Mouse (Mus musculus) brain, embryonic 18.5 days (tissue): ENCODE measurements around the gene Dimt1.
A peak's percentile ranks its signal among the peaks of the same experiment; 100 is the strongest.
"Not testable (repeated sequence)": the region's sequence is repeated elsewhere in the genome, so short reads cannot be mapped to it uniquely, and the experiment has no call there.

Source experiments
- DNase-seq: peaks from one replicate; pipeline ENCODE4 v3.0.0-alpha.2; 2012; ENCODE audit warnings: low read depth, low spot score

Gene Dimt1

DNA sequence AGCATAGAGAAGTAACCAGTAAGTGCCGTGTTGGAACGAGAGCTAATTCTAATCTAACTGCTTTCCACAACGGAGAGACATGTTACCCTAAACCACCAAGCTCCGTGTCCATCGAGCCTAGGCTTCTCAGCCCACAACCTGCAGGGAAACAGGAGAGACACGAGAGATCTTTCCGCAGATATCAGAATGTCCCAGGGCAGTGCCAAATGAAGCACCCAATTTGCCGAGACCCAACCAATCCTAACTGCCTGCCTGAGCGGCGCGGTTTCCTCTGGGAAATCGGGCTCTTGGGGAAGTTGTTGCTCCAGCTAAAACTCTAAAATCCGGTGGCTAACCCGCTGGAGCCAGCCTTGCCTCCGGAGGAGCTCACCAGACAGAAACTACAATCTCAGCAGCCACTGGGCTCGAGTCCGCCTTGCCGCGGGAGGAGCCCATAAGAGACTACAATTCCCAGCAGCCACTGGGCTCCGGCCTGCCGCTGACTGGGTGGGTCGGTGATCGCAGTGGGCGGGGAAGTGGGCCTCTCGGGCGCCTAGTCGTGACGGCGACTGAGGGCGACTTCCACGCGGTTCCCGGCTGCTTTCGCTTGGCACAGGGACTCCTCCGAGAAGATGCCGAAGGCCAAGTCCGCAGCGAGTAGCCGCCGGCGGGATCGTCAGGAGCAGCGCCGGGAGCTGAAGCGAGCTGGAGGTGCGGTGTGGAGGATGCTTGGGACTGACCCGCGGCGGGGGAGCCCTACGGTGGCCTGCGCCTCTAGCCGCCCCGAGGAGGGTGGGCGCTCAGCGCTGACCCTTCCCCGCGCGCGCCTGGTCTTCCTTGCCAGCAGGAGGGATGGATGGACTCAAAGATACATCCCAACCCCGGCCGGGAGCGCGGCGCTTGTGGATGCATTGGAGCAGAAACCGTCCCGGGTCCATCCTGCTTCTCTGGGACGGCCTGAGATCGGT lies at the start of gene Dimt1:
Gene Dimt1 (plus strand): TSS at position 534 of the 947 bp plus-strand sequence.
- DNase-seq: peak; percentile 87

DNA sequence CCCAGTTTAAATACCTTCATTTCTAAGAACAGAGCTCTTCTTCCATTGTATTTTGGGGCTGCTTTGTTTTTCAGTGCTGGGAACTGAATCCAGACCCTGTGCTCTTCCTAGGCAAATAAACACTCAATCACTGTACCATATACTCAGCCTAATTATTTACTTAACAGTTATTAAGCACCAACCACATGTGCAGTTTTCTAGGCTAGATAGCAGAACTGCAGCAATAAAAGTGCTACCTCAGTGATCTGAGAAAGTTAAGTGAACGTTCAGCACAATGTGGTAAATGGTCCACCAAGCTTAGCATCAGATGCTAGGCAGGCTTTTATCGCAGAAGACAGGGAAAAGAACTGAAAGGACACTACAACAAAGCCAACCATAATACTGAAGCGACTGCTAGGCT lies 42.3 kb upstream of the Dimt1 start:
- no peak for DNase-seq

DNA sequence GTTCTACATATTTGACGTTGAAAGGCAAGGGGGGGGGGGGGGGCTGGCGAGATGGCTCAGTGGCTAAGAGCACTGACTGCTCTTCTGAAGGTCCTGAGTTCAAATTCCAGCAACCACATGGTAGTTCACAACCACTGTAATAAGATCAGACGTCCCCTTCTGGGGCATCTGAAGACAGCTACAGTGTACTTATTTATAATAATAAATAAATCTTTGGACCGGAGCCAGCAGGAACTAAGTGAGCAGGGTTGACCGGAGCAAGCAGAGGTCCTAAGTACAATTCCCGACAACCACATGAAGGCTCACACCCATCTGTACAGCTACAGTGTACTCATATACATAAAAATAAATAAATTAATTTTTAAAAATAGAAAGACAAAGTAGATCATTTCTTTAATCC lies 41.8 kb upstream of the Dimt1 start:
- not testable (repeated sequence) for DNase-seq

DNA sequence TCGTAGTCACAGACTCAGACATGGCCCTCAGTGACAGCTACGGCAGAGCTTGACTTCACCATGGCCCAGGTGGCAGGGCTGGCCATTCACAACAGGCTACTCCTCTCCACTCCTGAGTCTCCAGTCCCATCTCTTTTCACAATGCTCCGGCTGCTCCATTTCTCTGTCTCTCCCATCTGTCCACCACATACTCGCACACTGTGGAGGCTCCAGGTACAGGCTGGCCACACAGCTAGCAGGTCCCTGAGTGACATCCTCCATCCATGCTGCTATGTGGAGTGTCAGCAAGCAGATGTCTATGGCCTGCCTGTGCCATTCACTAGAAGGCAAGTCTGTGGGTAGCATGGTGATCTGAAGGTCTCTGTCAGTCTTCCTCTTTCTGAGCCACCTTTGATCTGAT lies 39.7 kb upstream of the Dimt1 start:
- no peak for DNase-seq

DNA sequence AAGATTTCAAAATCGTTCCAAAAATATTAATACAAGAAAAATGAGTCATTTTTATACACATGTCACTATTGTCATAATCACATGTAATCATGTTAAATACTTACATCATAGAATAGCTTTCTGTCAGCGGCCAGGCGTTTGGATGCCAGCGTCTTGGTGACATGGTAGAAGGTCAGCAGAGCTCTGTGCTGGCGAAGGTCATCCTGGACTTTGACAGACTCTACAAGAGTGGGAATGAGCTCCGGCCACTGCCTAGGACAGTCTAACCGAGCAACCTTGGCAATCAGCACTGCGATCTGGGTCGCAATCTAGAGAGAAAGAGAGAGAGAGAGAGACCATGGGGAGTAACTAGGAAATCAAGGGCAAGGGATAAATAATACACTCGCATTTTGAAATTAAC lies 36.8 kb upstream of the Dimt1 start:
- DNase-seq: no peak

DNA sequence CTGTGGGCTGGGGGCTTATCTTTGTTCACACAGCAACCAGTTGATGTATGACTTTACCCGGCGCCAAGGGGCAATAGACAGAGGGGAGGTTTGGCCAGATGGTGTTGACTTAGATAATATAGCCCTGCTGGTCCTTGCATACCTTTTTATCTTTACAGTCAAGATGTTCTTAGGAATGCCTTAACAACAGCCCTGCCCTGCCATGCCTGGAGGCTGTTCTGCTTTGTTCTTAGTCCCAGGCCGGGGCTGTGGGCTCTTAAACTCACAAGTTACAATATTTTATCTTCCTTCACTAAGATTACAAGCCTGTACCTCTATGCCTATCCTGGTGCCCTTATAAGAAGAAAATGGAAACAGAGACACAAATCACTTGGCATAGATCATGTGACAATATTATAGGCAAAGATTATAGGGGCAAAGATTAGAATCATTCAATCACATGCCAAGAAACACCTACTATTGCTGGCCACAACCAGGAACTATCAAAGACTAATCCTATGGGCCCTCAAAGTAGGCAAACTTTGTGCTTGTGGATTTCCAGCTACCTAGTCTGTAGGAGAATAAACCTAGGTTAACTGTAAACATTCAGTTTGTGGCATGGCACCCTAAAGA lies 33.7 kb upstream of the Dimt1 start:
- no peak for DNase-seq

DNA sequence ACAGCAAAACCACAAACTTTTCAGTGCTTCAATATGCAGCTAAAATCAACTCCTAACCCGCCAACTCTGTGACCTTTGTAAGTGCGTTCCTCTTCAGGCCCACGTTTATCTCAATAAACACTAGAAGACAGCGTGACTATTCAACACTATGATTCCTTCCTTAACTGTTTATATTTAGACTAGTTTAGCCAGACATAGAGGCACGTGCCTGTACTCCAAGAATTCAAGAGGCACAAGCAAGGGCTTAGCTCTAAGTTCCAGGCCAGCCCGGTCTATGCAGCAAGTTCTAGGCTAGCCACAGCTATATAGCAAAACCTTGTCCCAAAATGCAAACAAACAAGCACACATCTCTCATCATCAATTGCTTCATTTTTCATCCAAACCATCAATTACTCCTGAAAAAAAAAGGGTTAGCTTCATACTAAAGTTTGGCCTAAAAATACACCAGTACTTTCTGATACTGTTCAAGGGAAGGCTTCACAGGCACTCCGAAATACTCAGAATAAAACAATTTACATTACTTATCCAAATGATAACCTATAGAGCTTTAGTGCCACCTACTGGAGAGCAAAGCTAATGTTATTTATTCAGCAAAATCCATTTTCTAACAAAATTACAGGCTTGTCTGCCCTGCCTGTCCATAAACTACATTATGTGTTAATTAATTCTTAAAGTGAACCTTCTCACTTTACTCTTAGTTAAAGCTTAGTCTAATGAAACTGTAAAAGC lies 28.4 kb upstream of the Dimt1 start:
- peak; percentile 60 for DNase-seq

DNA sequence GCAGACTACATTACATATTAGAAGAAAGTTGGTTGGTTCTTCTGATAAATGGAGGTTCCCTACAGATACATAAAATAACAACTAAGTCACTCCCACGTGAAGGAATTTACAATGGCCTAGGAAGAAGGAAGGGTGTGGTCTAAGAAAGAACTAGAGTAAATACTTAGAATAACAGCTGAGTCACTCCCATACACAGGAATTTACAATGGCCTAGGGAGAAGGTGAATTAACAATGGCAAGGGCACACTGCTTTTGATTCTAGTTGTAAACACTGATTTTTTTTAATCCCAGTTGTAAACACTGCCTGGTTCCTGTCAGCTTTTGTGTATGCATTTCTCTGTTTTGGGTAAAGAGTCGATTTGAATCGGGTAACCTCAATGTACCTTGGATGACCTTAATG lies 21.0 kb upstream of the Dimt1 start:
- not testable (repeated sequence) for DNase-seq

DNA sequence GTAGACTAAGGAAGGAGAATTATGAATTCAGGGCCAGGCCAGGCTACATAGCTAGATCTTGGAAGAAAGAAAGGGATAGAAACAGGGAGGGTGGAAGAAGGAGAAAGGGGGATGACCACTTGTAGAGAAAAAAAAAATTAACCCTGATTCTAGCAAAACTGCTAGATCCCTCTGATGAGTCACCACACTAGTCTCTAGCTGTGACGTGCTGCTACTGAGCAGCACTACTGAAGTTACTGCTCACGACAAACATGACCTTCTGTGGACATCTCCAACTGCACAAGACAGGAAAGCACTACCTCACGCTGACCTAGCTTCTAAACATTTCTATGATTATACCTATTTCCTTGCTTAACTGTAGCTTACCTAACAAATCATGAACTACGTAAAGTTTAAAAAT lies 18.6 kb upstream of the Dimt1 start:
- DNase-seq: no peak

DNA sequence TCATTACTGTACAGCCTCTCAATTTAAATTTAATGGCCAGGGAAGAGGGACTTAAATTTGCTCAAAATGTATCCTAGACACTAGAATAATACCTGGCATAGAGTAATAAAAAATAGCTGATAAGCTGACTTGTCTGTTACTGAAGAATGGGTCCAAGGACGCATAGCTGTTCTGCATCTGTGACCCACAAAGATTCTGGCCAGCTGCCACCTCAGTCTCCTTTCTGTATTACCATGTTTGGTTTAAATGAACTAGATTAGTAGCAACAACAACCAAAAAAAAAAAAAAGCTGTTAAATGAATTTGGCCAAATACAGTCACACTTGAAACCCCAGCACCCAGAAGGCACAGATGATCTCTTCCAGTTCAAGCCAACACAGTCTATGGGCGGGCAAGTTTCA lies 17.7 kb upstream of the Dimt1 start:
- DNase-seq: no peak

DNA sequence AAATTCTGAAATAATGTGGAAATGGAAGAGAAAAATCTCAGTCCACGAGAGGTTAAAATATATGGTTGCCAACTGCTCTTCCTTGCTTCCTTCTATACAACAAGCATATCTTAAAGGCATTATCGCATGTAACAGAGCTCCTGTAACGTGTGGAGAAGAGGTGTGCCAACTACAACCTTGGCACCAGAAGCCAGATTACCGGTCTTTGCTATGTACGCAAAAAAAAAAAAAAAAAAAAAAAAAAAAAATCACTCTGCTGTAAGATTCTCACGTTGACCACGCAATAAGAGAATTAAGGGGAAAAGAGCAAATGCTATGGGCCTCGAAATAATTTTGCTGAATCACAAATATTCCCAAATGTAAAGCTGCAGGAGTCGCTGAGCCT lies 11.1 kb upstream of the Dimt1 start:
- DNase-seq: no peak

DNA sequence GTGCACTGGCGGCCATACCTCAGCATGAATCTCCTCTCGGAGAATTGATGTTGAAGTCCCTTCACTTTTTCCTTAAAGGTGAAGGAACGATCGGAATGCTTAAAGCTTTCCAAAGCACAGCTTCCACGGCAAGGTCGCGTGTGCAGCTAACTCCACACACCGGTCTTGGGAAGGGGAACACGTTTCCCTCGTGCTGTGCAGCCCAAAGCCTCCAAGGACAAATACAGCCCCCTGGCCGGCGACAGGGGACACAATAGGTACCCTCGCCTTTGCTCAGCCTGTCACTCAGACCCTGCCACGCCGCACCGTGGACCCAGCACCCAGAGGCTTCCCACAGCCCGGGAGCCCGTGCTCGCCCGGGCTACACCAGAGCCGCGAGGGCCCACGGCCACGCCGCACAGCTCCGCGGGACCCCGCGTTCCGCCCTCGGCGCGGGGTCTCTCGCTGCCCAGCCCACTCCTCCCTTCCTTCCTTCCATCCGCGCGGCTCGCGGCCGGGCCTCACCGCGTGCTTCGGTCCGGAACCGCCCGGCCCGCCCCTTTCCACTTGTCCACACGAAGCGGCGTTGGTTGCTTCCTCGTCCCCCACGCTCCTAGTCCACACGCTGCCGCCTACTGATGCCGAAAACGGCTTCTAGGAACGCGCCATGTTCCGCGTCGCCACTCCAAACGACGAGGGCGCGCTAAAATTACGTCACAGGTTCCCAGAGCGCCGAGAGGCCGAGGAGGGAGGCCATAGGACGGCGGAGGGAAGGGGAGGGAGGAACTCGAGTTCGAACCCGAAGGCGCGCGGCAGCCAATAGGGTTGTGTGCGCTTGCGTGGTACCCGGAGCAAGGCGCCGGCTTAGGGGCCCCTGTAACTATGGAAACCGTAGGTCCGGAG lies 10.4 kb upstream of the Dimt1 start, which contains the start of gene Ipo11:
Gene Ipo11 (minus strand): TSS at position 703 of the 882 bp plus-strand sequence.
- DNase-seq: peak; percentile 95

DNA sequence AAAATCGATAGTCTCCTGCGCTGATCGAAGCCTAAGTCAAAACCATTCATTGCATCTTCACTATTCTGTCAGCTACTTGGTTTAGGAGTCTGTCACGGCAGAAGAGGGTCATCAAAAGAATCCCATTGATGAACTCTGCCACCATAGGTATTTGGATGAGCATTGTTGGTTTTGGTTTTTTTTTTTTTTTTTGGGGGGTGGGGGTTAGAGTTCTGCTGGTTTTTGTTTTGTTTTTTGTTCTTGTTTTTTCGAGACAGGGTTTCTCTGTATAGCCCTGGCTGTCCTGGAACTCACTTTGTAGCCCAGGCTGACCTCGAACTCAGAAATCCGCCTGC lies 9.8 kb upstream of the Dimt1 start:
- no peak for DNase-seq

DNA sequence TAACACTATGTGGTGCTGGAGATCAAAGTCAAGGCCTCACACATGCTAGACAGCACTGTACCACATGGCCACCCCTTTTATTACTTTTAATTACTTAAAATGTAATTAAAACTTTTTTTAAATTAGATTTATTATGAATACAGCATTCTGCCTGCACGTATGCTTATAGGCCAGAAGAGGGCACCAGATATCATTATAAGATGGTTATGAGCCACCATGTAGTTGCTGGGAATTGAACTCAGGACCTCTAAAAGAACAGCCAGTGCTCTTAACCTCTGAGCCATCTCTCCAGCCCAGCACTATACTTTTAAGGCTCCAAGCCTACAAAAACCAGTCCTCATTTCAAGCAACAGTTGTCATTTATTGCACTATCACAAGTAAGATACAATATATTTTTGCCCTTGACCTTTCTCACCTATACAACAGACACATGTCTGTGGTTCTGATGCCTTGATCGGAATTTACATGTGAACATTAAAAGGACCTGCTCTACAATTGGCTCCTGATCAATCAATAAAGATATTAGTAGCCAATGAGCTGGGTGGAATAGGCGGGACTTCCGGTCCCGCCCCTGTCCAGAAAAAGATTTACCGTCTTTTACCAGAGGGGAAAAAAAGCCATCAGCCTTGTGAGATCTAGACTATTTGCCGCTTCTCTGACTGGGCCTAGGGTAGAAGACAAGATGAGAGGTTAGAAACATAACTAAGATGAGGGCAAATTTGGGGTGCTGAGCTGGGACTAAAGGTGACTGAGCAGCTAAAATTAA lies 5.5 kb upstream of the Dimt1 start:
- DNase-seq: no peak

DNA sequence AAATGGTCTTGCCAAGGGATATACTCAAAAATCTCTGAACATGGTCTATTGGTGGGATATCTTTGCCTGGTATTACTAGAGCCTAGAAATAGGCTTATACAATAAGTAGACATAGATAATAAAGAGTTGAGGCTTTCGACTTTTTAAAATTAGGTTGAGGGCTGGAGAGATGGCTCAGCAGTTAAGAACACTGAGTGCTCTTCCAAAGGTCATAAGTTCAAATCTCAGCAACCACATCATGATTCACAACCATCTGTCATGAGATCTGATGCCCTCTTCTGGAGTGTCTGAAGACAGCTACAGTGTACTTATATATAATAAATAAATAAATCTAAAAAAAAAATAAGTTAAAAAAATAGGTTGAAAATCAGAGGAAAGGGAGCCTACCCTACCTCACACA lies 4.2 kb upstream of the Dimt1 start:
- DNase-seq: no peak

DNA sequence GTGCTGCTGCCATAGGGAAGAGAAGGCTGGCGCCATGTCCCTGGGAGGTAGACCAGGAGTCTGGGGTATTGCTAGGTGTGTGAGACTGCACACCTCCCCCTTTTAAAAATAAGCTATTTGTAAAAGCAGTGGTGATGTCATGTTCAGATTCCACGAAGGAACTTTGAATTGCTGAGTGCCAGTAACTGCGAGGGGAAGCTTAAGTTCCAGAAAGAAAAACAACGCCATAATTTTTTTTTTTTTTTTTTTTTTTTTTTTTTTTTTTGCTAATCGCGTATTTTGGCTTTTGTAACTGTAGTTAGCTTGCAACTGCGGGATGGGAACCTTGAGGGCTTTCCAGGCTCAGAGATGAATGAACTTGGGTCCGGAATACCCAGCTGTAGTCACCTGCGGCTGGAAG lies 1.4 kb upstream of the Dimt1 start:
- DNase-seq: no peak

DNA sequence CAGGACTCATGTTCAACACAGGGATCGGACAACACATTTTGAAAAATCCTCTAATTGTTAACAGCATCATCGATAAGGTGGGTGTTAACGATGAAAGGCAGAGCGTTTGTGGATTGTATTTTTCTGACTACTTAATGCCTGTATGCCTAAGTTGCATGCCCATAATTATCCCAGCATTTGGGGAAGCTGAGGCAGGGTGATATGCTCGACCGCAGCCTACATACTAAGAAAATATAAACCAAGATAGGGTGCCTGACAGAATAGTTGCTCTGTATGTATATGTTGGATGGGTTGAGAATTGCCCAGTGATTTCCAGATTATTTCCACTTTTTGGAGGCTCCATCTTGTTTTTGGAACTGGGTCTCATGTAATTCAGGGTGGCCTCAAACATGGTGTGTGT lies 656 bp downstream of the Dimt1 start:
- no peak for DNase-seq

DNA sequence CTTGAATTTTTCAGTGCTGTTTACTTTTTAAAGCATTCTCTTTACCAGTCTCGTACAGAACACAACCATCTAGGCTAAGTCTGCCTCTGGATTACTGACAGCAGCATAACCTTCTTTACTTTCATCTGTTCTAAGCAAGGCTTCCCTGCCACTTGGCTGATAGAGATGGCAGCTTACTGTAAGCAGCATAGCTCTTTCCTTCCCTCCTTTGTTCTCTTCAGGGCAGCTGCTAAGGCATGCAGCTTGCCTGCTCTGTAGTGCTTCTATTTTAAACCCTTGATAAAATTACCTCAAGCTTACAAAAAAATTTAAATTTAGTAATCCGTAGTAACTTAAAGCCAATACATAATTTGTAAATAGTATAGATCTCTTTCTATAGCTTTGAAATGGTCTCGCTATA lies 8.0 kb downstream of the Dimt1 start:
- no peak for DNase-seq

DNA sequence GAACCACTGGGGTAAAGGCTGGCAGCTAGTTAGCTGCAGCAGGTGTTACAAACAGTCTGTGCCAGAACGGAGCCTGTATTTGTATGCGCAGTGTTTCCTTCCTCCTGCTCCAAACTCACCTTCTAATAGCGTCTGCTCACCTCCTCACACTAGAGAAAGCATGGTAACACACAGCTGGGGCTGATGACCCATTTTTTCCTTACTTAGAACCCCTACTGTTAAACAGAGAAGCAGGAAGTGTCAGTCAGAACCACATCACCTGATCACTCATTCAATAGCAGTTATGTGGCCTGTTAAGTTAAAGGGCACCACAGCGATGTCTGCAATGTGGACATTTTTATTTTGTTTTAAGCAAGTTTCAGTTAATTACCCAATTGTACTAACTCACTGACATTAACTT lies 10.6 kb downstream of the Dimt1 start:
- DNase-seq: no peak

DNA sequence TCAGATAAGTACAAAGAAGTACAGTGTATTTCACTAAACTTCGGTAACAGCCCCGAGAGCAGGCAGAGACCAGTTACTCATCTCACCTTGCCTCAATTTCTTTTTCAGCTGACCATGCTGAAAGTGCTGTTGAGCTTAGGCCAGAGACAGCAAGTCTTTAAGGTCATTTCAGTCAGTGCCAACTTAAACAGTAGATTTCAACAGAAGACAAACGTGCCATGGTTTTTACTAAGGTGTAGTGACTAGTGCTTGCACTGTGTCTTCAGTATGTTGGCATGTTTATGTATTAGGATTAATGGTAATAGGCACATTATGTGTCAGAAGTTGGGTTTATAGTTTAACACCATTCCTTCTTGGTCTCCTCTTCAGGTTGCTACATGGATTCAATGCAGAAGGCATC lies 11.4 kb downstream of the Dimt1 start:
- no peak for DNase-seq

DNA sequence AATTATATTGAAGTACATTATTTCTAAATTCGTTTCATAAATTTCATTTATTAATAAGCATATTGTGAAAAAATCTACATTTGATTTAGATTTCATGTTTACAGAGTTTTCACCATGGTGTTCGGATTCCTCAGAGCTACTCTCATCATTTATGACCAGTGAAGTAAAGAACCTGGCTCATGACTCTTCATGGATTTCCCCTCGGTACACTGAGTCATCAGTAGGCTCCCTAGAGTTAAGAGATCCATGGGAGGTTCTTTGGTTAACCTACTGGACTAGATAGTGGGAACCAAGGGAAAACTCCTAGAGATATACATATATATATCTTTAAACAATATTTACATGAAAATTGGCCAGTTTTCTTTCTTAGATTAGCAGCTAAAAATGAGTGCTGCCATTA lies 13.6 kb downstream of the Dimt1 start:
- no peak for DNase-seq
